Mouse (Mus musculus): Measurements from ENCODE around the gene Iqcf5. TPM values are rescaled to one million over a fixed set of nuclear protein-coding genes. Genes with fewer than 3 reads are reported as not detected.
"Not testable (repeated sequence)": the region's sequence is repeated elsewhere in the genome, so short reads cannot be mapped to it uniquely, and the experiment has no call there.

Iqcf5 gene
- polyA plus RNA-seq, 1 experiment, result not detected

DNA sequence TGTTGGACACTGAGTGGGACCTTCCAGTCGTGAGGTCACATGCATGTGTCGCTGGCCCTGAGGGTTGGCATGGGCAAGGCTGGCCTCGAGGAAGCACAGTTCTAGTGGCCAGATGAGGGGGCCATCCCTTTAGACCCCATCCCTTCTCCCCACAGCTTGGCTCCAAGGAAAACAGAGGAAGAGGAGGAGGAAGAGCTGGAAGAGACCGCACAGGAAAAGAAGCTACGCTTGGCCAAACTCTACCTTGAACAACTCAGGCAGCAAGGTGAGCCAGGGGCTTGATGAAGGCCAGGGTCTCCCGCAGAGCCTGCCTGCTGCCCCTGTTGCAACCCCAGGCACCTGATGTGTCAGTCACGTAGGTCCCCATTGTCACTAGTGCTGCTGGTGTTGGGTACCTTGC is 33.8 kb upstream of the Iqcf5 start:
- DNase-seq (ENCODE audit: extremely low spot score in 1 of 2, low spot score in 1 of 2), result no peak

DNA sequence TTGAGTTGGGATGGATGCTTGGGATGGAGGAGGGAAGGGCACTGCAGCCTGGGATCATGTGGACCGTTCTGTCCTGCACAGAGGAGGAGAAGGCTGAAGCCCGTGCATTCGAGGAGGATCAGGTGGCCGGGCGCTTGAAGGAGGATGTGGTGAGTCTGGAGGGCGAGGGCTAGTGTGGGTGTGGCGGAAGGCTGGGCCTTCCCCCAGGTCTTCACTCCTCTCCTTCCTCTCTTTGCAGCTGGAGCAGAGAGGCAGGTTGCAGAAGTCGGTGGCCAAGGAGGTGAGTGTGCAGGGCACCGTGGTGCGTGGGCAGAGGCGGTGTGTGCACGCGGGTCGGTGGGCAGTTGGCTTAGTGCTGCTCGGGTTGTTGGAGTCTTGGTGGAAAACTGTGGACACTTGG is 33.3 kb upstream of the Iqcf5 start:
- no peak for DNase-seq (ENCODE audit: extremely low spot score in 1 of 2, low spot score in 1 of 2)

DNA sequence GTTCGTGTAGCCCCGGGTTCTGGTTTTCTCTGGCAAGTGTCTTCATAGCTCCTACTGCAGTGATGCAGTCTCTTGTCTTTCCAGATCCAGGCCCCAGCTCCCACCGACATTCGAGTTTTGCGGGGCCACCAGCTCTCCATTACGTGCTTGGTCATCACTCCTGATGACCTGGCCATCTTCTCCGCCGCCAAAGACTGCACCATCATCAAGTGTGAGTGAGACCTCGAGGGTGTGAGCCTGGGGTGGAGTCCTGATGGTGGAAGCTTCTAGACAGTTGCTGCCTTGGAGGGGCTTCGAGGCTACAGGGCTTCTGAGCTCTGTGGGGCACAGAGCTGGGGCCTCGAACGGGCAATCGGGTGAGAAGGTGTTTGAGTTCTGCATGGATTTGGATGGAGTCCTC is 32.7 kb upstream of the Iqcf5 start:
- DNase-seq (ENCODE audit: extremely low spot score in 1 of 2, low spot score in 1 of 2), result no peak

DNA sequence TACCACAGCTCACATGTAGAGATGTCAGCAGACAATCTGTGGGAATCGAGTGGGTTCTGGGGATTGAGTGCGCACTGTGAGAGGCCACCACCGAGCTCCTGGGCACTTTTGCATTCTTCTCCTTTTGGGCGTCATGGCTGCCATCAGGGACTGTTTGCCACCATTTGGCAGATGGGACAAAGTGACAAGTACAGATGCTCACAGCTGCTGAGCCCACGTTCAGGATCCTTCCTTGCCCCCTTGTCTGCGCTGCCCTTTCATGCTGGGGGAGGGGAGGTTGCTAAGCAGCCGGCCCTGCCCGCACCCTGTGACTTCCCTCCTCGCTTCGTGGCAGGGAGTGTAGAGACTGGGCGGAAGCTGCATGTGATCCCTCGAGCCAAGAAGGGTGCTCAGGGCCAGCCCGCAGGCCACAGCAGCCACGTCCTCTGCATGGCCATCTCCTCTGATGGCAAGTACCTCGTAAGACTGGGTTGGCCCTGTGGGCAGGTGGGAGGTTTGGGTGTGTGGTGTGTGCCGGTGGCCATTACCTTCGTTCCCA is 31.7 kb upstream of the Iqcf5 start:
- DNase-seq (ENCODE audit: extremely low spot score in 1 of 2, low spot score in 1 of 2), result no peak

DNA sequence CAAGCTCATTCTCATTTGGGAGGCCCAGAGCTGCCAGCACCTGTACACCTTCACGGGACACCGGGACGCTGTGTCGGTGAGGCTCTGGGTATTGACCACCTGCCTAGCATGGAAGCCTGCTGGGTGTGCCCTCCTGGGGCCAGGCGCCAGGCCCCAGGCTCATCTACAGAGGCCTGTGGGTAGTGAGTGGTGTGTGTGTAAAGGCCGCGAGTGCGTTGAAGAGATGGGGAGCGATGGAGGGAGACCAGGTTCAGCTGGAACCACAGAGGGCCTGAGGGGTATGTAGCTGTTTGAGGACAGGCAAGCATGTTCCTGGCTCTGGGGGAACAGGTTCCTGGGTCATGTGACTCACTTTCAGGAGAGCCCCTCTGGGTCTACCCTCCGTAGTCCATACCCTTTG is 31.2 kb upstream of the Iqcf5 start:
- DNase-seq (ENCODE audit: extremely low spot score in 1 of 2, low spot score in 1 of 2), result no peak

DNA sequence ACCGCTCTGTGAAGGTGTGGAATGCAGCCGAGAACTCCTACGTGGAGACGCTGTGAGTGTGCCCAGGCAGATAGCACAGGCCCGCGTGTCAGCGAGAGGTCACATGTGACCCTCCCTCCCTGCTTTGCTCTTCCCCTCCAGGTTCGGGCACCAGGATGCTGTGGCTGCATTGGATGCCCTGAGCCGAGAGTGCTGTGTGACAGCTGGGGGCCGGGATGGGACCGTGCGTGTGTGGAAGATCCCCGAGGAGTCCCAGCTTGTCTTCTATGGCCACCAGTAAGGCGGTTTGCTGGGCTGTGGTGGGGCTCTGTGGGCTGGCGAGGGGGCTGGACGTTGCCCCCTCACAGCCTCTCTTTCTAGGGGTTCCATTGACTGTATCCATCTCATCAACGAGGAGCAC is 30.8 kb upstream of the Iqcf5 start:
- no peak for DNase-seq (ENCODE audit: extremely low spot score in 1 of 2, low spot score in 1 of 2)

DNA sequence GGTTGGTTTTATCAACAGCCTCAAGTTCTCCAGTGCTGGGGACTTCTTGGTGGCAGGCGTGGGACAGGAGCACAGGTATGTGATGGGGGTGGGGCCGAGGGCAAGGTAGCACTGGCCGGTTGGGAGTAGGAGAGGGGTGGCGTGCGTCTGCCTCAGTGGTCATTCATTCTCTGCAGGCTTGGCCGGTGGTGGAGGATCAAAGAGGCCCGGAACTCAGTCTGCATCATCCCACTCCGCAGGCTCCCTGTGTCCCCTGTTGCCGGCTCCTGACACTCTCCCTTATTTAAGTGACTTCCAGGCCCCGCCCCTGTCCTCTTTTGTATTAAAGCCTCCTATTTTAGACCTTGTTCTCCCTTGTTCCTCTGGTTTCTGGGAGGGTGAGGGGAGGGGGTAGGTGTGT is 29.3 kb upstream of the Iqcf5 start:
- DNase-seq (ENCODE audit: extremely low spot score in 1 of 2, low spot score in 1 of 2), result no peak

DNA sequence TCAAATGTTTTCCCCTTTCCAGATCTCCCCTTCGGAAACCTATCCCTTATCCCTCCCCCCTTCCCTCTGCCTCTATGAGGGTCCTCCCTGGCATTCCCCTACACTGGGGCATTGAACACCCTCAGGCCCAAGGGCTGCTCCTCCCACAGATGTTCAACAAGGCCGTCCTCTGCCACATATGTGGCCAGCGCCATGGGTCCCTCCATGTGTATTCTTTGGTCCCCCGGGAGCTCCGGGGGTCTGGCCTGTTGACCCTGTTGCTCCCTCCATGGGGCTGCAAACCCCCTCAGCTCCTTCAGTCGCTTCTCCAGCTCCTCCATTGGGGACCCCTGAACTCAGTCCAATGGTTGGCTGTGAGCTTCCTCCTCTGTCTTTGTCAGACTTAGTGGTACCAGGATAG is 26.8 kb upstream of the Iqcf5 start:
- not testable (repeated sequence) for DNase-seq (ENCODE audit: extremely low spot score in 1 of 2, low spot score in 1 of 2)

DNA sequence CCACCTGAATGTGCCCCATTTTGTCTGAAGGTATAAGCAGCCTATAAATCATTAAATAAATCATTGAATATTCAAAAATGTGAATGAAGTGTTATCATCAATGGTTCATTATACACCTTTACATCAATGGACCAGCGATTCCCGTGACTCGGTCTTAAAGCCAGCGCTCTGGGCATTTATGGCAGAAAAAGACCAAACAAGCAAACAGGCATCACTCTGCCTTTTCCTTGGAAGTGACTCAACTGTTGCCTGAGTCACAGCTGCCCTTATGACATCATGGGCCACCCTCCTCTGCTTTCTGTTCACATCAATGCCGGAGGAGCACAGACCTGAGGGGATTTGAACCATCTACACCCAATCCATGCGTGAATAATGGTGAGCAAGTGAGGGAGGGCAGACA is 14.7 kb upstream of the Iqcf5 start, which contains the start of gene Iqcf1:
Iqcf1 (plus strand) TSS at position 301 of the 400 bp plus-strand sequence.
- DNase-seq (ENCODE audit: extremely low spot score in 1 of 2, low spot score in 1 of 2), result no peak

DNA sequence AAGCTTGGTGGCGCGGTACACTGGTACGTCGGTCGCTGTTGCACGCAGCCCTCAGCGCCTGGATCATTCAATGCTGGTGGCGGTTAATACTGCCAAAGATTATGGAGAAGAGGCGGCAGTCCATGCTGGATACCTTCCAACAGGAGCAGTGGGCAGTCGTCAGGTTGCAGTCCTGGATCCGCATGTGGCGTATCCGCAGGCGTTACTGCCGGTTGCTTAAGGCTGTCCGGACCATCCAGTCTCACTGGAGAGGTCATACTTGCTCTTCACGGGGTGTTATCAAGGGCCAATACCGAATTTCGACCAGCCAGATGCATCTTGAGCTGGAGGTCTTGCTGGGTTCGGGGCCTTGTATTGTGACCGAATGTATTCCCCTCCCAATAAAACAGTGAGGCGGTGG is 12.5 kb upstream of the Iqcf5 start:
- no peak for DNase-seq (ENCODE audit: extremely low spot score in 1 of 2, low spot score in 1 of 2)

DNA sequence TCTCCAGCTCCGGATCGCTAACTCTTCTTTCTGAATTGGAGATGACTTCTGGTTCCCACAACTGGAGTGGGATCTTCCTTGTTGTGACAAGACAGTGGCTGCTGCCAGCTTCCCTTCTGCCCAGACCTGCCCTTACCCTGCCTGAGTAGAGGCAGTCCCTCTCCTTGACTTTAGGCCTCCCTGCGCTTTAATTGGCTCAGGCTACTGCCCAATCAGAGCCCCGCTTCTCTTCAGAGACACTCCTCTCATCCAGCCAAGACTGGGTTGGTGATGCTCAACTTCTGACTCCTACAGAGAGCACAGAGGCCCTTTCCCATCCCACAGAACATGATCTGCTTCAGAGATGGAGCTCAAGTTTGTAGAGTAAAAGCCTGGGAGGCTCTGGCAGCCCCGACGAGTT is 10.1 kb upstream of the Iqcf5 start:
- no peak for DNase-seq (ENCODE audit: extremely low spot score in 1 of 2, low spot score in 1 of 2)

DNA sequence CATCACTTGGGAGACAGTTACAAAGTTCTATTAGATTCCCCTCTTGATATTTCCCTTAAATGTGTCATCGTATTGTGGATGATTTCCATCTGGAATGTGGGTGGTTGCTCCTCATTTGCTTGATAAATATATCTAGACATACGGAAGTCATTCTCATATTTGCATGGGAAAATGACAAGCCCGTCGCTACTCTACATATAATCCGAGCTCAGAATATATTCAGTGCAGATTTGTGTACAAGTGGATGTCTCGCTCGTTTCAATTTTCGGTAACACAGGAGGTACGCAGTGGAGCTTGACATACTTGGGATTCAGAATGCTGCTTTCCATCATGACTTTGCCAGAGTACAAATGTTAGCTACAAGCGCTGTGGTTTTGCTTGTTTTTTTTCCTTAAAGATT is 5.0 kb upstream of the Iqcf5 start:
- peak in 1 of 2 experiments; percentile 46 for DNase-seq (ENCODE audit: extremely low spot score in 1 of 2, low spot score in 1 of 2)

DNA sequence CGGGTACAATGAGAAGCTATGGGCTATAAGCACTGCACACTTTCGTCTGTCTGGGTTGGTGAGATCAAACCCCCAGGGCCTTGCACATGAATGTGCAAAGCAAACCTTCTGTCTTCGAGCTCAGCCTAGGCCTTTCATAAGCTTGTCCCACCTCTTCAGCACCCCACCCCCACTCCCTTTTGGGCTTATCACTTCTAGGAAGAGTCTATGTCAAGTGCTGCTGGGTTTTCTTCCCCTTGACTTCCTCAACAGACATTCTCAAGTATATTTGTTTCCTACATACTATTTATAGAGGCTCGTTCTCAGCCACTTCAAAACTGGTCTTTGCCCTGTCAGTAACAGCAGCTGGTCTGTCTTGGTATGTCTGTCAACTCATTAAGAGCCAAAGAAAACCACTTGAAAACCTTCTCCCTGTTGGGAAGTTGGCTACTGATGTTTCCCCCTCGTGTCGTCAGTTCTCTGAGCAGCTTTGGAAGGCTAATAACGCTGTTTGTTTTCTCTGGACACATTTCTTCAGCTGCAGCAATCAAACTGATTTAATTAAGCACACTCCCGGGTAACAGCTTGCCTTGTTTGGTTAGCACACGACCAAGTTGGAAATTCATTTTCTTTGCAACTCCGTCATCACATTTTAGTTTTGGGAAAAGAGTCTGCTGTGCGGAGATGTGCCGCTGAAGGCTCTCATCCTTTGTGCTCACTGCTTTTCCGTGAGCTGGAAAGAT is 1.5 kb upstream of the Iqcf5 start:
- peak in 1 of 2 experiments; percentile 14 for DNase-seq (ENCODE audit: extremely low spot score in 1 of 2, low spot score in 1 of 2)

DNA sequence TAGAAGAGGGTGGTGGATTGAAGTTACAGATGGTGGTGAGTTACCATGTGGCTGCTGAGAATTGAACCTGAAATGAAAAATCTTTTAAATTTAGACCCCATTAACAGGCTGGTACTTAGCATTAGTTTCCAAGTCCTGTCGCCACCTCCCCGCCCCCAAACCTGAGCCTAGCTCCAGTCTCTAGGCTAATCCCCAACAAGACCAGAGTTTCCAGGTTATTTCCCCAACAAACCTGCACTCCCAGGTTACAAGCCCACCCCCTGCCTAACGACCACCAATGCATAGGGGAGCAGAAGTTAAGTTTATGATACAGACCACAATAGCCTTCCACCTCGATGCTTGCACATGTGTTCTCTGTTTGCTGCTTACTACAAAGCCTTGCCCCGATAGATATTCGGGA is 807 bp upstream of the Iqcf5 start:
- DNase-seq (ENCODE audit: extremely low spot score in 1 of 2, low spot score in 1 of 2), result no peak

DNA sequence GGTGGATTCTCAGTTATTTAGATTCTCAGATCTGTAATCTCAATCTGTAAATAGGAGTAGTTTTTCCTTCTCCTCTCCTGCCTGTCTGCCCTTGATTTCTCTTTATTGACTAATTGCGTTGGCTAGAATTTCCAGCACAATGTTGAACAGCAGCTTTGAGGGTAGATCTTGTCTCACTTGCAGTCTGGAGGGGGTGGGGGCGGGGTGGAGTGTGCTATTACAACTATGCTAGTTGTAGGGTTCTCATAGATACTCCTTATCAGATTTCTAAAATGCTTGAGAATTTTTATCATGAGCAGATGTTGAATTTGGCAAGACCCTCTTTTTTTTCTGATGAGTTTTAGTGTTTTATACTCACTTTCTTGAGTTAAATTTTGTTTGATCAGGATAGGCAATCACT is 5.1 kb downstream of the Iqcf5 start:
- DNase-seq (ENCODE audit: extremely low spot score in 1 of 2, low spot score in 1 of 2), result no peak

DNA sequence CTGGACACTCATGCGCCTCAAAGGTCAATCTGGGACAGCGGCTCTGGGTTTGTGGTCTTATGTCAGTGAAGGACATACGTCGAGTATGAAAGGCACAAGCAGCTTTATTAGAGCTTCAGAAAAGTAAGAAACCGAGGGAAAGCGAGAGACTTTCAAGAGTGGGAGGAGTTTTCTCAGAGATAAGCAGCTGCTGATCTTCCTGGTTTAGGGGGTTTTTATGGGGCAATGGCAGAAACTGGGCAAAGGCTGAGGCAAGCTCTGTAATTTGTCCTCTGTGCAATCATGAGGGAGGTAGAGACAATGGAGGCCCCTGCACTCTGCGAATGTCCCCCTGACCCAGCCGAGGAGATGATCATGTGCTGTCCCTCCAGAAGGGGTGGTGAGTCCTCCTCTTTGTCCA is 5.5 kb downstream of the Iqcf5 start:
- DNase-seq (ENCODE audit: extremely low spot score in 1 of 2, low spot score in 1 of 2), result no peak

DNA sequence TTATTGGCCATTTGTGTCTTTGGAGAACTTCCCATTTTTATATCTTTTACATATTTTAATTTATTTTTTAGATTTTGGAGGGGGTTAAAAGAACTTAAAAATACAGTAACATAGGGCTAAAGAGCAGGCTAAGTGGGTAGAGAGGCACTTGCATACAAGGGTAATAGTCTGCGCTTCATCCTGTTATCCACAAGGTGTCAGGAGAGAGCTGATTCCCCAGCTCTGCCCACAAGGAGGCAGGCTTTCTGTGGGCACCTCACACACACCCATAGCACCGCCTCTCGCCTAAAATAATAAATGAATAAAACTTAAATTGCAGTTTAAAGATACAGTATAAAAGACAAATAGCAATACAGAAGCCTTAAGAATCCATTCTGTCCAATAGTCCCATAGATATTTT is 17.5 kb downstream of the Iqcf5 start:
- DNase-seq (ENCODE audit: extremely low spot score in 1 of 2, low spot score in 1 of 2), result peak in 1 of 2 experiments; percentile 72

DNA sequence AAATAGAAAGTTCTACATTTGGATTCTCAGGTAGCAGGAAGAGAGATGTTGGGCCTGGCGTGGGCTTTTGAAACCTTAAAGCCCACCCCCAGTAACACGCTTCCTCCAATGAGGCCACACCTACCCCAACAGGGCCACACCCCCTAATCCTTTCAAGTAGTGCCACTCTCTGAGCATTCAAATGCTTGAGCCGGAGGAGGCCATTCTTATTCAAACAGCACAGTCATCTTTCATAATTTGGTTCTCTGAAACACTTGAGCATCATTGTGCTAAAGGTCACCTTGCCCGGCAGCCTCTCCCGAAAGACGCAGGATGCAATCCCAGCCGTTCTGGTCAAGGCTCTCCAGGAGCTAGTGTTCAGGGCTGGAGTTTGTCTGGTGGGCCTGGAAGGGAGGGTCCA is 19.9 kb downstream of the Iqcf5 start:
- DNase-seq (ENCODE audit: extremely low spot score in 1 of 2, low spot score in 1 of 2), result no peak

DNA sequence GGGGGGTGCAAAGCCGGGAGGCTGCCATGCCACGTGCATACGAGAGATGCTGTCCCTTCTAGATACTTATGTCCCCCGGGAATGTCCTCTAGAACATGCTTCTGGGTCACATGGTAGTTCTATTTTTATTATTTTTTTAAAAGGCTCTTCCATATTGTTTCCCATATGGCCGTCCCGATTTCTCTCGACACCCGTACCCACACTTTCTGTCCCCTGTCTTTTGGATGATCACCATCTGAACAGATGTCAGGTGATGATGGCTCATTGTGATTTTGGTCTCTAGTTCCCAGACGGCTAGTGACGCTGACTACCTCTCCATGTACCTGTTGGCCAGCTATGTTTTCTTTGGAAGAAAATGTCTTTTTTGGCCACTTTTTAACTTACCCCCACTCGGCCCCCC is 20.6 kb downstream of the Iqcf5 start:
- peak; percentile 26 to 49 for DNase-seq (ENCODE audit: extremely low spot score in 1 of 2, low spot score in 1 of 2)

DNA sequence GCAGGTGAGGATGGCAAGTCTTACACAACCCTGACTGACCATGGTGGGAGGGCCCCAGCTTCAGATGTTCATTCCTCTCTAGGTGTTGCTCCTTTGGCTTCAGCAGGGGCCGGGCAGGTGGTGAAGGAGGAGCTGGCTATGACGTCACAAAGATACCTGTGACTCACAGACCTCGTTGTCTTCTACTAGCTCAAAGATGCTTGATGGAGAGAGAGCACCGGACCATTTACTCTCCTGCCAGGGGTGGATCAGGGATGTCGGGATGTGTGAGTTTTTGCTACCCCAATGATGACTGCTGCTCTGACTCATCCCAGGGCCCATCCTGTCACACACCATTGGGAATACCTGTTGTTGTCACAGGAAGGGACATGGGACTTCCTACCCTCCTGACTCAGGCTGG is 47.2 kb downstream of the Iqcf5 start, which contains the start of gene Iqcf3:
Iqcf3 (minus strand) TSS at position 101 of the 400 bp plus-strand sequence.
- no peak for DNase-seq (ENCODE audit: extremely low spot score in 1 of 2, low spot score in 1 of 2)

DNA sequence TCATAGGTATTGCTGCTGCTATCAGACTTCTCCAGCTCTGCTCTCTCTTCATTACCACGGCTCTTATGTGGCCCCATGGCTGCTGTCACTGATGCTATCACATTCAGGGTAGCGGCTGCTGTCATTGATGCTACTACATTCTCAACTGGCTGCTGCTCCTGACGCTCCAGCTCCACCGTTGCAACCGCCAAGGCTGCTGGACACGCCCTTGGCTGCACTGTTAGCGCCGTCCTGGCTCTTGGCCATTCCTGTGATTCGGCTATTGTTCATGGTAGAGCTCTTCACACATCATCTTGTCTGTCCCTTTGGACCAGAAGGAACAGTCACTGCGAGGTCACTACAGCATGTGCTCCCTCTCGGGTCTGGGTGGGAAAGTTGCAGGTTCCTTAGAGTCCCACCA is 47.9 kb downstream of the Iqcf5 start:
- no peak for DNase-seq (ENCODE audit: extremely low spot score in 1 of 2, low spot score in 1 of 2)

DNA sequence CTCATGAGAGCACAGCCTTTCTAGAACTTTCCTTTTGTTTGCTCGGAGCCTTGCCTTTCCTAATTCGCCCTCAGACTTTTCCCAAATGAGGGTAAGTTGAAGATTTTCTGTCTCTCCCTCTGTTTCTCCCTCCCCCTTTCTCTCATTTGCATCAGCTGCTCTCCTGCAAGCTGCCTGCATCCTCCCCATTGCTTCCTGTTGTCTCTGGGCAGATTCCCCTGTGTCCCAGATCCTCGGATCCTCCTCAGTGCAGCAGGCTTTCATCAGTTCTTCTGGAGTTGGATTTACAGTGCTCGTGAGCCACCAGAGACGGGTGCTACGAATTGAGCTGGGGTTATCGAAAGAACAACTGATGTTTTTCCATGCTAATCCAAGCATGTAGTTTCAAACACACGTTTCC is 49.7 kb downstream of the Iqcf5 start:
- no peak for DNase-seq (ENCODE audit: extremely low spot score in 1 of 2, low spot score in 1 of 2)
